Mouse (Mus musculus) gastrocnemius, postnatal 25 days (tissue): ENCODE measurements around the gene Mis18a. TPM values are rescaled to one million over a fixed set of nuclear protein-coding genes. Genes with fewer than 3 reads are reported as not detected.

Experiments used
- DNase-seq: peaks from one replicate; pipeline ENCODE4 v3.0.0; 2022
- long read RNA-seq, 2 experiments: library from polyadenylated mRNA; stranded (forward); transcript quantifications; one replicate each; pipeline ENCODE4 v2.0.0; 2021
- total RNA-seq, 2 experiments: library from RNA; stranded (reverse); gene quantifications; 1 replicate in 1 of 2; 2 replicates in 1 of 2; pipeline ENCODE4 v1.2.3; 2021

Gene Mis18a
- total RNA-seq, result 1 to 10 TPM in 1 of 2 experiments, under 1 TPM in 1; 0.97 to 1.3 TPM
- long read RNA-seq, experiment 1, partial matches to known transcripts, result 0 of 2 reads
- long read RNA-seq, experiment 1, other reads (novel, unspliced or antisense), result 0 of 2 reads
- long read RNA-seq, experiment 2, partial matches to known transcripts, result 0 of 3 reads
- long read RNA-seq, experiment 2, other reads (novel, unspliced or antisense), result 0 of 3 reads

DNA sequence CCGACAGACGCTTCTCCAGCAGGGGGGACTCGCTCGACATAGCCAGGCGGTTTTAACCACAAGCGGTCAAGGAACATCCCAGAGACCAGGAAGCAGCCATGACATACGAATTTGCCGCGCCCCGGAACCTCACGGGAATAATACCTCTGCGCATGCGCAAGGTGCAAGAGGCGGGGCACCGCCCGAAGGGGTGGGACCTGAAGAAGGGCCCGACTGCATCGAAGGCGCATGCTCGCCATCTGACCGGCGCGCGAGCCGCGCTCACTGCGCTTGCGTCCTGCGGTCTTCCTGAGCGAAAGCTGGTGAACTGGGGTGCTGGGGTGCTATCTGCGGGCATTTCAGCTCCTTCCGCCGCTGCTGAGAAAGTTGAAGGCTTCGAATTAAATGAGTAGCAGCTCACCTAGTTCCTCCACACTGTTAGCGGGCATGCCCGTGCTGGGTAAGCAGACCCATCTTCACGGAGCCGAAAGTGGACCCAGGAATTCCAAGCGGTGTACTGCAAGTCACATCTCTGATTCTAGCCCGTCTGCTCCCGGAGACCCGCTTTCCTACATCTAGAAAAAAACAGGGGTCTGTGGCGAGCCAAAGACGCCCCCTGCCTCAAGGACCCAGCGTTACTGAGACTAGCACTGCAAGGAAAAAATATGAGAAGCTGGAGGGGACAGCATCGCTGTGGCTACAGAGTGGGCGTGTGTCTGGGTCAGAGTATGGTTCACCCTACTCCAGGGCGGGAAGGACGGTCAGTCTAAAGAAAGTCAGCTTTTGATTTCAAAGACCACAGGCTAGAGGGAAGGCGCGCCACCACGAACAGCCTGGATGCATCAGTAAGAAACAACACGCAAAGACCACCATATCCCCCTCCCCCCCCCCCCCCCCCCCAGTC lies at the start of gene Mis18a:
Mis18a (minus strand) TSS at position 172 of the 883 bp plus-strand sequence.
- peak; percentile 89 for DNase-seq

DNA sequence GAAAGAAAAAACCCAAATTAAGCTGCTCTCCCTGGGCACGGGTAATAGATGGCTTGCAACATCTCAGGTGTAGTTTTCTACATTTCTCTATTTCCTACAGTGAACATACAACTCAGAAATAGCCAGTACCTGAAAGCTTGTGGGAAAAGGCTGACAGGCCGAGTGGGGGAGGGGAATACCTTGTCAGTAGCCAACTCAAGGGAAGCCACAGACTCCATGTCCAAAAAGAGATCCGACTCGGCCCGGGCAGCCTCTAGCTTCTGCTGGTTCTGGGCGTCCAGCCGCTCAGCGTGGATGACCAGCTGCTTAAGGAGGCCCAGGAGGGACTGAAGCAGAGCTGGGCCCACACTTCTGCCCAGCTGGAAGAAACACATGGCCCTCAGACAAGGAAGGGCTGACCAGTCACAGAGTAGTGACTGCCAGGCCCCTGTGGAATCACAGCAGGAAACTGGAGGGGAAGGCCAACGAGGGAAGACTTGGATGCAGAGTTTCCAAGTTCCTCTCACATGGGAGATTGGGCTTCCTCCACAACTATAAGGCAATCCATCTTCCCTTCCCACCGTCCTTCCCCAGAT lies 48.8 kb upstream of the Mis18a start:
- peak; percentile 13 for DNase-seq

DNA sequence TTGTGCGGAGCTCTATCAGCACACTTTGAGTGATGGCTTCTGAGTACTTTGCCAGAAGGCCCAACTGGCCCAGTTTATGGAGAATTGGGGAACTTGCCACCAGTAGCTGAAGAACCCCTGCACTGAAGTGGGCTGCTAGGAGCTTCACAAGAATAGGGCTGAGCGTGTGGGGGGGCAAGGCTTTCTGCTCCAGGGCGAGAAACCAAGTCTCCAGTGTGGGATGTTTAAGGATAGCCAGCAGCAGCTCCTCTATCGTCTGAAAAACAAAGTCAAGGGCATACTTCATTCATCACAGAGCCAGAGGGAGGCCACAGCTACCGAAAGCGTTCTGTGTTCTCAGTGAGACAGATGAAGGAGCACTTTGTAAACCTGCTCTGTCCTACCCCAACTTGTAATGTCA lies 47.4 kb upstream of the Mis18a start:
- no peak for DNase-seq

DNA sequence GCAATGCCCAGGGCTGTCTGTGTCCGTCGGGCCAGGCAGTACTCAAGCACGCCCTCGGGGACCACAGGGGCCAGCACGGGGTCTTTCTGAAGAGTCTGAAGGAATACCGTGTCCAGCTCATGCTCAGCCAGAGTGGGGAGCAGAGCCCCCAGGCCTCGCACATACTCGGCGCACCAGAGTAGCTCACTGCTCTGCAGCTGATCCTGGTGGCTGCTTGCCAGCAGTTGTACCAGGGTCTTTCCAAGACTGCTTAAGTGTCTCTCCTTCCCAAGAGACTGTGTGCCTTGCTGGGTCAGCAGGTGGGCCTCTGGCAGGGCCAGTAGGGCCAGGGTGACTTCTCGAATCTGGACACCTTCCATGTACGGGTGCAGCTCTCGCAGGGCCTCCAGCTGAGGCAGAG lies 47.0 kb upstream of the Mis18a start:
- no peak for DNase-seq

DNA sequence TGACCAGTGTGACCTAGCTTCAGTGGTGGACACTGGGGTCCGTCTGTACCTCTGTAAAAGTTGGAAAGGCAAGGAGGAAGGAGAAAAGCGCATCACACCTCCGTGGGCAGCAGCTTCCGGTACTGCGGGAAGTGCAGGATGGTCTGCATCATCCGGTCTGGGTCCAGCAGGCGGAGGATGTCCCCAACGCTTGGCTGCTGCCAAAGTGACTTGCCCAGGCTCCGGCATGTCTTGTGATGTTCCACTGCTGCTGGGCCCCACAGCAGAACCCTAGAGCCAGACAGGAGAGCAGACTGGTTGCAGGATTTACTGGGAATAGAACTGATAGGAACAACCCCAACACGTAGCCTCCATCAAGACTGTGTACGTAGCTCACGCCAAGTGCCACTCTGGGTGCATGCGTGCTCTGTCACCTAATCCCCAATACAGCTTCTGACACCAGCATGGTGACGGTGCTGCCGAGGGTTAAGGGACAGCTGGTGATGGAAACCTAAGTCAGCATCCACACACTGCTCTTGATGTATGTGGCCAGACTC lies 39.8 kb upstream of the Mis18a start:
- no peak for DNase-seq

DNA sequence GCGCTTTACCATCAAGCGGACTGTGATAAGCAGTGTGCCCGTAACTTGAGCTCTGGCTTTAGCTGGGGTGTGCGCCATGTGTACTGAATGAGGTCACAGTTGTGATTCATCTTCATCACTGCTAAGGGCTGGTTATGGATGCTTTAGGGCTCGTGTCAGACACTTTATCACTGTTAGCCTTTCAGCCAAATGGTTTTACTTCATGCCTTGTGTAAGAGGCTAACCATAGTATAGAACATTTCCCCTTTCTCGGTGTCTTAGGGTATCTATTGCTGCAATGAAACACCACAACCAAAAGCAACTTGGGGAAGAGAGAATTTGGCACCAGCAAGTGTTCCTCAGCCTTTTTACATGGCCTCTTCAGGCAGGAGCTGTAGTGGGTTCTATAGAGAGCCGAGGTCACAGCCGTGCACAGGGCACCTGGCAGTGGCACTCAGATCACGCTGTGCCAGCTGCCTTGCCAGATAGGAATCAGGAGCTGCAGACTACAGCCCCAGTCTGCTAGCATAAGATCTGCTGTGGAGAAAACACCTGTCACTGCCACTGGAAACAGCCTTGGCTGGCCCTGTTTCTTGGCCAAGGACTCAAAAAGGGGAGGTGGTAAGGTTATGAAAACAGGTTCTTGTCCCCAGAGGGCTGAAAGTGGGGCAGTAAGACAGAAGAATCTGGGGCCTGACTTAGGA lies 38.1 kb upstream of the Mis18a start:
- peak; percentile 52 for DNase-seq

DNA sequence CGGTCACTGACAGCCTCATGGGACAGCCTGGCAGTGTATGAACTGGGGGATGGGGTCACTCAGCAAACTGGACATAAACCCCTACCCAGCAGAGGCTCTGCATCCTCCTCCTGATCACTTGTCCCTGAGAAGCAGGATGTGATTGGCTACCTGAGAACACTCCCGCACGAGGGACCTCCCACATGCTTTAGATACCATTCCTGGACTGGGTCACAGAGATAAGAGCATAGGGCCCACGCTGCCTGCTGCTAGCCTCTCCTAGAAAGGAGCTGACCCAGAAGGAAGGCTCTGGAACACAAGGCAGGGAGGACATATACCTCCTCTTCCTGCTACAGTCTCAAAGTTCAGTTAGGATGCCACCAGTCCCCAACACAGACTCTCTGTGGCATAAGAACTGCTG lies 33.3 kb upstream of the Mis18a start:
- no peak for DNase-seq

DNA sequence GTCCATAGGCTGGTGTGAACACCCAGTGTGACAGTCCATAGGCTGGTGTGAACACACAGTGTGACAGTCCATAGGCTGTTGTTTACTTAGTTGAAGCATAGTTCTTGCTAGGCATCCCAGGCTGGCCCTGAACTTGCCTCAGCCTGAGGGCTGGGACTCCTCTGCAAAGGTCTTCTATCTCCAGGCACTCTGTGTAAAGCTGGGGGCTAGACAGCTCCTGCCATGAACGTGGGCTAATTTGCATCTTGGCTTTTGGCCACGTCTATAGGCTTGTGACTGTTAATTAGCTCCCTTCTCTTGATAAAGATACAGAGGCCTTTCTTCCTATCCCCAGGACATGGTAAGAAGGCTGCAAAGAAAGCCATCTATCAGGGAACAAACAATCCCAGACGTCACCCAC lies 32.1 kb upstream of the Mis18a start:
- DNase-seq, result no peak

GRCm38 (mm10) chr16:90753386-90753941 lies 26.3 kb upstream of the Mis18a start:
- DNase-seq, result no peak

DNA sequence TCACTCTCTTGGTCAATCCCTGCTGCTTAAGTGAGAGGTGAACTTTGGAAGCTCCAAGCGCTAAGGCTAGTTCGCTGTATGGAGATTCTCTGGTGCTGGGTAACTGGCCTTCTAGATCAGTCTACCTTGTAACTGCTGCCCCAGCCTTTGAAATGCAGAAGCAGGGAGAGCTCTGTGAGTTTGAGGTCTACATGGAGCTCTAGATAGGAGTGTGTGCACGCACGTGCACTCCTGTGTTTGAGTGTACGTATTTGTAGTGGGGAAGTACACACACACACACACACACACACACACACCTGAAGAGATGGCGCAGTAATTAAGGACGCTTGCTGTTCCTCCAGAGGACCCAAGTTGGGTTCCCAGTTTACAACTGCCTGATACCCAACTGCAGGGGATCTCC lies 21.0 kb upstream of the Mis18a start:
- DNase-seq, result no peak

- no peak for DNase-seq
These were observed 19.9 kb upstream of the Mis18a start for GRCm38 (mm10) chr16:90747143-90747542.

GRCm38 (mm10) chr16:90738092-90738956 lies 11.1 kb upstream of the Mis18a start, which contains the start of gene Mrap:
Mrap (plus strand) TSS chr16:90738207.
- no peak for DNase-seq

DNA sequence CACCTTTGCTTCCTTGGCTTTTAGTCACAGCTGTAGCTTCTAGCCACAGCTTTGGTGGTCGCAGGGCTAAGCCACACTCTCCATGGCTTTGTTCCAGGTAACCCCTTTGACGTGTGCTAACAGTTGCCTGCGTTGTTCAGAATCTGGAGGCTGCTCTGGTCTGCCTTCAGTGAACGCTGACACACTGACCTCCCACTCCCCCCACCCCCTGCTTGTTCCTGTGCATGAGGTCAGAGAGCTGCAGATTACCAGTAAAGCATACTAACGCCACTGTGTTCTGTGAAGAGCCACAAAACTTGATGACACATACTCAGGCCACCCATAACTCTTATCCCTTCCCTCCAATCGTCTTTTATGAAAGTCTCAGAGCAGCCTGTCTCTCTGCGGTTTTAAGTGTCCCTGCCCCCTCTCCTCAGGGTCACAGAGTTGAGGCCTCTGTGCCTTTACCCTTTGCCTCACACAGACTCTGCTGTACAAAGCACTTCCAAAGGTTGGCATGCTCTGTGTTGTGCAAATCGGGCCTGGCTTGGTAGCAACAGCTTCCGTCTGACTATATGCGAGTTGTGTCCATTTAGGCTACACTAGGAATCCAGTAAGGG lies 9.6 kb upstream of the Mis18a start:
- DNase-seq, result no peak

- no peak for DNase-seq
These were observed 8.4 kb upstream of the Mis18a start for GRCm38 (mm10) chr16:90735611-90736010.

DNA sequence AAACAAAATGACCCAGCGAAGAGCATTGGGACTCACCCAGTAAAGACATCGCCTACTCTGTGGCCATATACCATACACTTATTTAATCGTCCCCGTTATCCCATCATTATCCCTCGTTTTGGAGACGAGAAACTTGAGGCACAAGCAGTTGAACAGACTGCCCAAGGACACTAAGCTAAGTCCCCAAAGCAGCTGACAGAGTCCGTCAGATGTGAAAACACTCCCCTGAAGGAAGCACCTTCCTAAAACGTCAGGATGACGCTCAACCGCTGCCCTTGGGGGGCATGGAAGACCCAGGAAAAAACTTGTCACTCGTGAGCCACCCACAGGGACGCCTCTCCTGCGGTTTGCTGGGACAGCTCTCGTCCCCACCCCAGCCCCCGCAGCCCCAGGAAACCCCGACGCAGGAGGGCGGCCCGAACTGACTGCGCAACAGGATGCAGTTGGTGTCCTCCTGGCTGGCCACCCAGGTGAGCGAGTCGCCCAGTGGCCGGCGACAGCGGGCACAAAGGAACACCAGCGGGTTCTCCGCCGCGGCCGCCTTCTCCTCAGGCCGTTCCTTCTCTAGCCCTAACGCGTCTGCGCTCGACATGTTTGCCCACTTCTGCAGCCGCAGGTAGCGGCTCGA lies 490 bp downstream of the Mis18a start:
- DNase-seq, result no peak

- no peak for DNase-seq
These were observed 3.2 kb downstream of the Mis18a start for GRCm38 (mm10) chr16:90724051-90724450.

- DNase-seq, result no peak
These were observed 16.9 kb downstream of the Mis18a start for GRCm38 (mm10) chr16:90710313-90710712.

DNA sequence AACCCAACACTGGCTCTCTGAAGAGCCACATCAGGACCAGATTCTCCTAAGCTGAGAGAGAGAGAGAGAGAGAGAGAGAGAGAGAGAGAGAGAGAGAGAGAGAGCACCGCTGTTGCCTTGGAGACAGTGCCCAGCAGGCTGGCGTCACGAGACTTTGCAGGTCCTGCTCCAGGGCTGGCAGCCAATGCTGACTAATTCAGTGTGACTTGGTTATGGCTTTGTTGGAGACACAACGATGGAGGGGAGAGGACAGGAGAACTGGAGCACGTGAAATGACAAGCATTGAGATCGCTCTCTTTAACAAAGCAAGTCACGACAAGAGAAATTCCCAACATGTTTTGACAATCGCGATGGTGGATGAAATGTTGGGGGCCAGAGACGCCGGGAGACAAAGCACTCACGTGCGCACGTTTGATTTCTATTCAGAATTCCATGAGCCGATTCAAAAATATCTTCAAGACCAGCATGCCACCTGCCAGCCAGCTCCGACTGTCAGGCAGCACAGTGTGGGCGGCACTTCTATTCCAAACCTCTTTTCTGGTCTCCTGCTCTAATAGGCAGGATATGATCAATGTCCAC lies 17.4 kb downstream of the Mis18a start:
- no peak for DNase-seq

DNA sequence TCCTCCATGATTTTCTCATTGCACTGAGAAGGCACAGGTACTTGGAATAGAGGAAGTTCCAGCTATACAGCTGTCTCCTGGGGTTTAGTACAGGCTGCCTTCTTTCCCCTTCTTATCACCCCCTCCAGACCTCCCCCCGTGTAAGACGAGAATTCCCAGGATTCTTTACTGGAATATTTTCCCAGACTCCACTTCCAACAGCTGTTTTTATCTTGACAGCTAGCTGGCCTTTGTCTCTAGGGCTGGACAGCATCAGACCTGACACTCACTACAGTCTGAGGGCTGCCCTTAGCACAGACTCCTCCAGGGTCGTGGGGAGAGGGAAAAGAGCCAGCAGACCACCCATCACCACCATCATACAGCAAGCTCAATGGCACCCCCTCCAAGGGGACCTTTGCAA lies 20.9 kb downstream of the Mis18a start:
- no peak for DNase-seq
